Mouse (Mus musculus): ENCODE results near the gene Mylk. TPM values are rescaled to one million over a fixed set of nuclear protein-coding genes. Genes with fewer than 3 reads are reported as not detected.

Gene Mylk
- total and polyA plus RNA-seq, 3 experiments, result 0.04 to 0.10 TPM; not detected in 1

DNA sequence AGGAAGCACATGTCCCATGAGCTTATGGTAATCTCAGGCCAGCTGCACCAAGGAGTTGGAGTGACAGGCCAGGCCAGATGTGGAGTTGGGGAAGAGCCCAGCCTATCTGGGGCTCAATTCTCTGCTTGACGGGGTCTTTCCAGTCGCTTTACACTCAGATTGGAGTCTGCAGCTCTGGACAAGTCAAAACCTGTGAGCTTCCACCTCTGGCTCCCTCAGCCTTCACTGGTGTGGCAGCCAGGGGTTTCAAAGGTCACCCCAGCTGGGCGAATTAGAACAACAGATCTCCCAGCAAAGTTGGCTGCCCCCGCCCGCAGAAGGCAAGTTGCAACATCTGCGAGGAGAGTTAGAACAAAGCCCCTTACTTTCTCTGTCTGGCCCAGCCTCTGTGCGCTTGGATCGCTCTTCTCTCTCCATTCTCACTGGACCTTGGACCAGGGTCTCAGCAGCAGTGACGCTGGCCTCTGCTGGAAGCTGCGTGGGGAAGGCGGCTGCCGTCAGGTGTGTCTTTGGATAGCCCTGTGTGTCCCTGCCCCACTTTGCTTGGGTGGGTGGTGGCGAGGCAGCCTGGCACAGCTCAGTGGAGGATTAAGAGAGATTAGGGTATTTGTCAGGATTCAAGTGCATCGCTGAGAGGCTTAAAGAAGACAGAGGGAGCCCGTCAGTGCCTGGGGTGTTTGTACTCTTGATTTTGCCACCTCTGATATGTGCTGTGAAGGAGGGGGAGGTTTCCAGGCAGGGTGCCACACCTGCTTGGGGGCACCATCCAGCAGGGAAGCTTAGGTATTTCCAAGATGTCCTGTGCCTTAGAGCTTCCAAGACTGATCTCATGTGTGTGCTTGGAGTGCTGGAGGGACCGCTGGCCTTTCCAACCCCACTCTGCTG, 62.1 kb downstream of the Mylk start:
- in situ Hi-C loops (cut with MboI; ENCODE audit: low pct_ligation_motif_present, low pct_unique_long_range_greater_than_20kb, low sequenced_read_pairs) (no loop called here), dilution Hi-C loops (cut with MboI; ENCODE audit: extremely low pct_ligation_motif_present, extremely low pct_unique_long_range_greater_than_20kb, low sequenced_read_pairs) (no loop called here)
- Histone ChIP-seq H3K27me3 (replicated peaks) (peaks cover 88% of the 10 kb centered on the region), H3K27ac (ENCODE audit: insufficient read depth, low read depth) (no peak overlapping the region), H3K9ac (ENCODE audit: insufficient read depth, low read depth) (no peak overlapping the region), H3K4me3 (replicated peaks in 1 of 3; ENCODE audit: low read depth in 2 of 3, low read length in 2 of 3, poor library complexity in 1 of 3) (no peak overlapping the region), H3K4me2 (ENCODE audit: insufficient read depth, low read depth, poor library complexity, severe bottlenecking) (no peak overlapping the region), H3K36me3 (replicated peaks in 1 of 2; ENCODE audit: control insufficient read depth in 1 of 2, insufficient read depth in 1 of 2, low read length in 1 of 2) (no peaks in the 10 kb centered on the region), H3K79me2 (replicated peaks; ENCODE audit: control insufficient read depth, extremely low read depth, insufficient read depth, poor library complexity, severe bottlenecking) (no peaks in the 10 kb centered on the region), H3K9me3 (replicated peaks; ENCODE audit: low read length) (peaks cover 5% of the 10 kb centered on the region), H3K4me1 (ENCODE audit: control insufficient read depth in 1 of 2, insufficient read depth in 2 of 2) (no peaks in the 10 kb centered on the region)
- no peak for DNase-seq (ENCODE audit: extremely low read depth)
- TF ChIP-seq SMC3 (IDR thresholded peaks at IDR 0.05; ENCODE audit: low read depth, low read length), result no peak
- no peak for TF ChIP-seq USF1 (IDR thresholded peaks at IDR 0.05; ENCODE audit: low read depth, low read length)
- TF ChIP-seq ETS1 (conservative IDR thresholded peaks at IDR 0.05; ENCODE audit: low read depth, low read length), result no peak
- no peak for TF ChIP-seq JUND (conservative IDR thresholded peaks at IDR 0.05; ENCODE audit: low read depth, low read length)
- no peak for TF ChIP-seq NRF1 (IDR thresholded peaks at IDR 0.05; ENCODE audit: low read depth, low read length)
- TF ChIP-seq MAZ (IDR thresholded peaks at IDR 0.05; ENCODE audit: low read depth, low read length), result no peak
- TF ChIP-seq MAFK (IDR thresholded peaks at IDR 0.05; ENCODE audit: insufficient replicate concordance, low read length), result no peak
- TF ChIP-seq POLR2AphosphoS2 (IDR thresholded peaks at IDR 0.05; ENCODE audit: low read depth, low read length), result no peak
- no peak for TF ChIP-seq RAD21 (IDR thresholded peaks at IDR 0.05; ENCODE audit: low read depth, low read length)
- no peak for TF ChIP-seq BHLHE40 (IDR thresholded peaks at IDR 0.05; ENCODE audit: low read depth, low read length)
- no peak for TF ChIP-seq ZC3H11A (IDR thresholded peaks at IDR 0.05; ENCODE audit: low read depth, low read length)

DNA sequence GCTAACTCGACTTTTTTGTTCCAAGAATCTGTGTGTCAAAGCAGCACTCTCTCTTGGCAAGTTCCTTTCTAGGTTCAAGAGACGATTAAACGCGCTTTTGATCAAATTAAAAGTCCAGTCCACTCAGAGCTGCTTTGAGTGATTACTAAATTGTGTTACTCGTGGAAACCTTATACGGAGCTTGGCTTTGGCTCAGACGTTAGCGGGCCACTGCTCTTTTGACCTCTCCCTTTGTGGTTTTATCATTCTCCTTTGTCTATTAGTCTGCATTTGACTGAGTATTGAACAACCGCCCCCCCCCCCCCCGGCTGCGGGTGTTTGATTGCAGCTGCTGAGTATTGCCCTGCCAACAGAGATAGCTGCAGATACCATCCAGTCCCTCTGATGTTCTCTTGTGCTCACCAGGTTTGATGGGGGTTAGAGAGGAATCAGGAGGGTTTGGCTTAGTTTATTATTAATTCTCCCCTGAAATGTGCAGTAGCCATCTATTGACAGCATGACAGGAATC, 62.8 kb downstream of the Mylk start:
- dilution Hi-C loops (cut with MboI; ENCODE audit: extremely low pct_ligation_motif_present, extremely low pct_unique_long_range_greater_than_20kb, low sequenced_read_pairs), result no loop called here

More for the DNA sequence above, 62.8 kb downstream of the Mylk start:
- Histone ChIP-seq H3K27me3 (replicated peaks) (peaks cover 86% of the 10 kb centered on the region), H3K79me2 (replicated peaks; ENCODE audit: control insufficient read depth, extremely low read depth, insufficient read depth, poor library complexity, severe bottlenecking) (no peaks in the 10 kb centered on the region), H3K9ac (ENCODE audit: insufficient read depth, low read depth) (no peak overlapping the region), H3K27ac (ENCODE audit: insufficient read depth, low read depth) (no peak overlapping the region), H3K4me3 (replicated peaks in 1 of 3; ENCODE audit: low read depth in 2 of 3, low read length in 2 of 3, poor library complexity in 1 of 3) (no peak overlapping the region), H3K4me2 (ENCODE audit: insufficient read depth, low read depth, poor library complexity, severe bottlenecking) (no peak overlapping the region), H3K4me1 (ENCODE audit: control insufficient read depth in 1 of 2, insufficient read depth in 2 of 2) (no peaks in the 10 kb centered on the region), H3K36me3 (replicated peaks in 1 of 2; ENCODE audit: control insufficient read depth in 1 of 2, insufficient read depth in 1 of 2, low read length in 1 of 2) (no peaks in the 10 kb centered on the region), H3K9me3 (replicated peaks; ENCODE audit: low read length) (peaks cover 5% of the 10 kb centered on the region)
- in situ Hi-C loops (cut with MboI; ENCODE audit: low pct_ligation_motif_present, low pct_unique_long_range_greater_than_20kb, low sequenced_read_pairs), result no loop called here
- TF ChIP-seq UBTF (IDR thresholded peaks at IDR 0.05; ENCODE audit: low read depth, low read length) (no peak), NELFE (IDR thresholded peaks at IDR 0.05; ENCODE audit: low read depth, low read length) (no peak)
- DNase-seq (ENCODE audit: extremely low read depth), result no peak

All from CH12.LX (cell line).